Mouse (Mus musculus): Measurements from ENCODE around the gene Fbxo11. TPM values are rescaled to one million over a fixed set of nuclear protein-coding genes. Genes with fewer than 3 reads are reported as not detected.
A peak's percentile ranks its signal among the peaks of the same experiment; 100 is the strongest.

Fbxo11 gene
- total RNA-seq (2014; fragmentation: Nextera tagmentation) (16.9 and 21.7 TPM in 2 replicates), total RNA-seq (2017) (21.2 and 24.3 TPM in 2 replicates)

DNA sequence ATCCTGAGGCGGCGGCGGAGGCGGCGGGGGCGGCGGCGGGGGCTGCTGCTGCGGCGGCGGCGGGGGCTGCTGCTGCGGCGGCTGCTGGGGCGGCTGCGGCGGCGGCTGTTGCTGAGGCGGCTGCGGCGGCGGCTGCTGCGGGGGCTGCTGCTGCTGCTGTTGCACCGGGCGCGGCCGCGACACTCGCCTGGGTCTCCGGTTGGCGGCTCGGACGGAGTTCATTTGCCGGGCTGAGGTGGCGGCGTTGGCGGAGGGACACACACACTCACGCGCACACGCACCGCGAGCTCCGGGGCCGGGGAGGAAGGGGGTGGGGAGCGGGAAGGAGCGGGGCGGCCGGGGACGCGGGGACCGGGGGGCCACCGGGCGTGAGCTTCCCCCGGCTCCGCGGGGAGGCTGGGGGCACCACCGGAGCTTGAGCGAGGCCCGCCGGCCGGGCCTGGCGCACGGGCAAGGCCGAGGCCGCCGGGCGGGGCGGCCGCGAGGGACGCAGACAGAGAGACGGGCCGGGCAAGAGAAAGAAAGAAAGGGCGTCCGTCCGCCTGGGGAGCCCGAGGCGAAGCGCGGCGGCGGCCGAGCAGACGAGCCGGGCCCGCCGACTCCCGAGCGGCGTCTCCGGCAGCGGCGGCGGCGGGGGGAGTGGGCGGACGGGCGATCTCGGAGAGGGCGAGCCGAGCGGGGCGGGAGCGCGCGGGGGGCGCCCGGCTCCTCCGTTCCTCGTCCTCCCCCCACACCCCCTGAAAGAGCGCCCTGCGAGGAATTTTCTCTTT lies at the start of gene Fbxo11:
Fbxo11 (minus strand) TSS at position 261 of the 770 bp plus-strand sequence.
- ATAC-seq (replicated peaks; ENCODE audit: low FRiP score, low TSS enrichment, poor library complexity, severe bottlenecking), result no peak

DNA sequence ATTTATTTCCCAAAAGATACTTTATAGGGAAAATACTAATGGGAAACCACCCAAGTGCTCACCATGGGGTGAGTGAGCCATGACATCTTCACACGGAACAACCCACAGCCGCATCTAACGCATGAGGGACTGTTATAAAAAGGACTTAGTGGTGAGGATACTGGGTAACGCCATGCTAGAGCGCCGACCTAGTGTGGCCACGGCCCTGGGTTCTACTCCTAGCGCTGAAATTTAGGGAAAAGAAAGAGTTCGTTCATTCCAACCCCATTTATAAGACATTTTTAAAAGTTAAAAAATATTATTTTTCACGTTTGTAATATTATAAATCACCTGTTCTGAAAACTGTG lies 48.8 kb upstream of the Fbxo11 start:
- ATAC-seq (replicated peaks; ENCODE audit: low FRiP score, low TSS enrichment, poor library complexity, severe bottlenecking), result no peak

DNA sequence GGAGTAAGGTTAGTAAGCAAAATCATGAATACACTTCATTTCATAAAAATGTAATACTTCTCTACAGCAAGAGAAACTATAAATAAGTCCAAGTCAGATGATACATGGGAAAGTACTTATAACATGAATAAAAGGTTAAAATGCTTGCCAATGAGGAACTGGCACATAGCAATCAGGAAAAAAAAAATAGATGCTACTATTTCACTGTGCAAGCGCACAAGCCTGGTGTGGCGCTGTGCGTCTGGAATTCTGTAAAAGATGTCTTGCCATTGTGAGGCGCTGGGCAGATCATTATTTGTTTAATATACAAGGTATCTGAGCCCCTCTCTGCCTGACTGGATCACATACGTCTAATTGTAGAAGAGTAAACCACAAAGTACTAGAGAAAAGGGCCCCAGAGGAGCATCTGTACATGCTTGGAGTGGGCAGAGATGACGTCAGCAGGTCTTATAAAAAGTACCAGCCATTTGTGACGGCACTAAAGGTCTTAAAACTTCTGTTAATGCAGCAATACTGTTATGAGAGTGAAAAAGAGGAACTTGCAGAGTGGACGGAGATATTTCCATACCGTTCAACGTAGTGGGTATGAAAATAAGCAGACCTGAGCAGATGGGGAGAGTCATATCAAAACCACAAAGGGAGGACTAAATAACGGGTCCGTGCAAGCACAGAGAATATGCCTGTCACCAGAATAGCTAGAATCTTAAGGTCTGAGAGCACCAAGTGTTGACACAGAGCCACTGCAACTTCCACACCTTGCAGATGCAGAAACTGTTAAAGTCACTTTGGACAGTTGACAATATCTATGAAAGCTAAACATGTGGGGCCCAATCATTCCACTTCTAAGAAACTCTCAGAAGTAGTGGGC lies 48.2 kb upstream of the Fbxo11 start:
- peak; percentile 69 for ATAC-seq (replicated peaks; ENCODE audit: low FRiP score, low TSS enrichment, poor library complexity, severe bottlenecking)

DNA sequence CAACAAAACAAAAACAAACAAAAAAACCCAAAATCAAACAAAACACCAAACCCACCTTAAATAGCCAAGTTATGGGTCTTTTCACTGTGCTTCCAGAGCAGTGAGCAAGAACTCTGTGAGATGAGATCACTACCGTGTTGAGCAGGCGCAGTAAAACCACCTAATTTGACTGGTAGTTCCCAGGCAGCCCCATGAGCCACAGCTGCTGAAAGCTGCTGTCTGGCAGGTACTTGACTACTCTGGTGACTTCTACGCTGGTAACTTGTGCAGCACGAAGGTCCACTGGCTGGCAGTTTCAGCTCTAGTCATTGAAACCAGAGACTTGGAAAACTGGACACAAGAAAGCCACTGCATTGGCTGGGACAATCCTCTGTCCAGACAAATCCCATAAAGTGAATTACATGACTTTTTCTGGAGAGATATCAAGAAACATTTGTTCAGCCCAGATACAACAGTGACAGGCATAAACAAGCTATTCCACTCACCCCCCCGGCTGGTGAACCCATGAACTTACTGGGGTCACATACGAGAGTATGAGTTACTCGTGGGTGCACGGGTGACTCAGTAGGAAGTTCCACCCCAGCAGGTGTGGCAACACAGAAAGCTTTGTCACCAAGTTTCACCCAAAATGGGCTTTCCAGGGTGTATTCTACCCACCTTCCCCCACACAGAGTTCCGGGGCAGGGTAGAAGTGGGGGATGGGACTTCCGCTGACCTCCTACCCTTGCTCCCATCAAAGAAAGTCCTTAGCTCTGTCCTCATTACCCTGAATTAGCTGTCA lies 47.0 kb upstream of the Fbxo11 start:
- ATAC-seq (replicated peaks; ENCODE audit: low FRiP score, low TSS enrichment, poor library complexity, severe bottlenecking), result peak; percentile 32; the same call in 1 of the 2 replicates

DNA sequence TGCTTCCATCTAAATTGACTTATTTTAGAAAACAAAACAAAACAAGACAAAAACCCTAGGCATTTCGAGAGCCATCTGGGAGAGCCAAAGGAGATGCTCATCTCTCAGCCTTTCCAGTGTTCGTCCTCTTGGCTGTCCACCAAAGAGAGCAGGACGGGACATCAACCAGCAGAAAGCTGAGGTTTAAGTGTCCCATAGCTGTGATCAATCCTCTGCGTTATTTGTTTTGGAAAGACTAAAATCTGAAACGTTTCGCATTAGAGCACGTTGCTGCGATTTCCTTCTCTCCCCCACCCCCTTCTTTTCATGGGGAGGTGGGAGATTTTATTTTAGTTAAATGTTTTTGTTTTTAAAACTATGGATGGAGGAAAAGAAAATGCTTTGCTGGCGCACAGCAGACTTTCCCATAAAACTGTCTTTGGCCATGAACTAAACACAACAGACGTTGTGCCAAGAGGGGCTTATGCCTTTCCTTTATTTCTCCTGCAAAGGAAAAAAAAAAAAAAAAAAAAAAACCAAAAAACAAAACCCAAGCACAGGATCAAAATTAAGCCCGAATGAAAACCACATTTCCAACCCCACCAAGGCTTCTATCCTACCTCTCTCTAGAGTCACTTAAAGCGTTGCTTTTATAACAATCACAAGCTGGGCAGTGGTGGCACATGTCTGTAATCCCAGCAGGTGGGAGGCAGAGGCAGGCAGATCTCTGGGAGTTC lies 46.1 kb upstream of the Fbxo11 start:
- no peak for ATAC-seq (replicated peaks; ENCODE audit: low FRiP score, low TSS enrichment, poor library complexity, severe bottlenecking)

DNA sequence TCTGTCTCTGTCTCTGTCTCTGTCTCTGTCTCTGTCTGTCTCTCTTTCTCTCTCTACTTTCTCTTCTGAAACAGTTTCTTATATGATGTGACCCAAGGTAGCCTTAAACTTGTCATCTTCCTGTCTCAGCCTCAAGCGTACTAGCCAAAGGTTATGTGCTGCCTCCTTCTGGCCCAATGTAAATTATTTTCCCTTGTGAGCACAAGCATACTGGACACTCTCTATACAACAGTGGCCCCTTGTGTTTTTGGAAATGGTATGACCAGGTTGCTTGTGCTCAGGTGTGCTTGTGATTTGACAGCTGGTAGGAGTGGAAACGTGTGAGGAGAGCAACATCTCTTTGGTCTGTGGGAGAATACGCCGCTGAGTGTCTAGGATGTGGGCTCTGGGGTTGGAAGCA lies 42.6 kb upstream of the Fbxo11 start:
- ATAC-seq (replicated peaks; ENCODE audit: low FRiP score, low TSS enrichment, poor library complexity, severe bottlenecking), result 0 out of 2 replicates have a peak, but pooled peaks have one; percentile 33

DNA sequence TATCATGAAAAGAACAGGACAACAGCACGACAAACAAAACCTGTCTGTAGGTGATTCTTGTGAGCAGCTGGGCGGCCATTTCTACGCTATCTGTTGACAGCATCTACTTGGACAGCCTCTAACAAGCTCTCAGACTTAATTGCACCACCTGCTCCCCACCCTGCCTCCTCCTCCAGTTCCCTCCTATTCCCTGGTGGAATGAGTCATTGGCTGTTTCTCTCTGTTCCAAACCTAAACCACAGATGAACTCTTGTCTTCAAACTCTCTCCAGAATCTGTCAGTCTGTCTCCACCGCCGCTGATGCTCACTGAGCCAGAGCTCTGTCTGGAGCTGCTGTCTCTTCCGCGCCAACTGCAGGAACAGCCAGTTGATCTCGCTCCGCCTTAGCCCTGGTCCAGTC lies 41.3 kb upstream of the Fbxo11 start:
- no peak for ATAC-seq (replicated peaks; ENCODE audit: low FRiP score, low TSS enrichment, poor library complexity, severe bottlenecking)

DNA sequence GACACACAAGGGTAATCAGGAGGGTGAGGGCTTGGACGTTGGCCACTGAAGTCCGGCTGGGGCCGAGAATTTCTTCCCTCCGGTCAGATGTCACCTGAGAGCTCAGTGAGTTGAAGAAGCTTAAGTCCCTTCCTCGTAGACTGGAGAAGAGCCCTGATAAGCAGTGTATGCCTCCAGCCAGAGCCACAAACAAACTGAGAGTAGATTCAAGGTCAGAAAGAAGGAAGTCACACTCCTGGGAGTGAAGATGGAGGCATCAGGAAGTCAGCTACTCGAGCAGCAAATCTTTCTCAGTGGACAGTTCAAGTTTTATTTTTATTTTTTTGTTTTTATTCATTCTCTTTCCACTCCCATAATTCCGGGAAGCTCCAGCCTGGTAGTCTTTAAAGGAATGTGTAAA lies 37.5 kb upstream of the Fbxo11 start:
- ATAC-seq (replicated peaks; ENCODE audit: low FRiP score, low TSS enrichment, poor library complexity, severe bottlenecking), result no peak

DNA sequence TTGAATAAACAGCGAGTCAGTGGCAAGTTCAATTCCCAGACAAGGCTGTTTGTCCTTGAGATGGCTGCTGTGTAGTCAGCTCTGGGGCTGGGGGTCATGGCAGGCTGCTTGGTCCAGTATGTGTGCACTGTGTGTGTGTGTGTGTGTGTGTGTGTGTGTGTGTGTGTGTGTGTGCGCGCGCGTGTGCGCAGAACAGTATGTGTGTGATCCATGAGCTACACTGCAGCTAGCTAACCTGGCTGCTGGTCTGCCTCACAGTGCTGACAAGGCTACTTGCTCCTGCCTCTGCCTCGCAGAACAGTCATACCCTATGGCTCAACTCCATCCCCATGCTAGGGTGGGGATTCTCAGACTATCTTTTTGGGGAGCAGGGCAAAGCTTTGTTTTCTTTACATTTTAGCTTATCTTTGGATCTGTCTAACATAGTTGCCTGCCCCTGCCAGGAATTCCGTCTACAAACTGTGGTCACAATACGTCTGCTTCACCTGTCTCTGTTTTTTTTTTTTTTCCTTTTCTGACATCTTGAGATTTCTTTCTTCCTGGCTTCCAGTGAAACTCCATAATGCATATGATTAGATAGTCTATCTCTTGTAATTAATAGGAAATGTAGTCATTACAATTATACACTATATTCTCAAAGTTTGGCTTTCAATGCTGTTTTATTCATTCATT lies 33.2 kb upstream of the Fbxo11 start:
- ATAC-seq (replicated peaks; ENCODE audit: low FRiP score, low TSS enrichment, poor library complexity, severe bottlenecking), result no peak

DNA sequence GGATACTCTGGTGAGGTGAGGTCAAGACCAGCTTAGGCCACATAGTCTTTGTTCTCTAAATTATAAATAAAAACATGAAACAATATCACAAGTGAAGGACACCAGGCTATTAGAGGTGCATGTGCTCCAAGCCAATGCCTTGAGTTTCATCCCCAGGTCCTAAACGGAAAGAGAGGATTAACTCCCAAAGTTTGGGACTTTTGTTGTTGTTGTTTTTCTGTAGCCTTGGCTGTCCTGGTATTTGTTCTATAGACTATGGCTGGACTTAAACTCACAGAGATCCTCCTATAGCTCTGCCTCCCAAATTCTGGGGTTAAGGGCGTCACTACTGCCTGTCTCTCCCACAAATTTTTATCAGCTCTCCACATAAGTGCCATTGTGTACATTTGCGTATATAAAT lies 32.5 kb upstream of the Fbxo11 start:
- ATAC-seq (replicated peaks; ENCODE audit: low FRiP score, low TSS enrichment, poor library complexity, severe bottlenecking), result no peak

DNA sequence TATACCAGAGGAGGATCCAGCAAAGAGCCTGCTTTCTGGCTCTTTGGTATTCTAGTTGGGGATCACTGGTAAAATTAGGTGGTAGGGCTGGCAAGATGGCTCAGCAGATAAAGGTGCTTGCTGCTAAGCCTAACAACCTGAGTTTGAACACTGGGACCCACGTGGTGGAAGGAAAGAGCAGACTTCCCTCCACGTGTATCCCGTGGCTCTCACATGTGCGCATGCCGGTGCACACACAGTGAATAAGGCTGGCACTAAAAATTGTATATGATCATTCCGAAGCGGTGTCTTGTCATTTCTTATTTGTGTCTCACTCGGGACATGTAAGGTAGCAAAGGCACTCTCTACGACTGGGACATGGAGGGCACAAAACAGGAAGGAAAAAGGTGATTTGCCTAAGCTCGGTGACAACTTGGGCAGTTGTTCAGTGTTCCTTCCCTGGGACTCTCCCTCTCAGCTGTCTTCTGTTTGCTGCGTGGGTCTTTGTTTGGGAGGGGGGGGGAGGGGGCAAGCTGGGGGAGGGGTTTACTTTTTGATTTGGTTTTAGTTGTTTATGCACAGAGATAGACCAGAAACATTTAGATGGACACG lies 31.8 kb upstream of the Fbxo11 start:
- no peak for ATAC-seq (replicated peaks; ENCODE audit: low FRiP score, low TSS enrichment, poor library complexity, severe bottlenecking)

DNA sequence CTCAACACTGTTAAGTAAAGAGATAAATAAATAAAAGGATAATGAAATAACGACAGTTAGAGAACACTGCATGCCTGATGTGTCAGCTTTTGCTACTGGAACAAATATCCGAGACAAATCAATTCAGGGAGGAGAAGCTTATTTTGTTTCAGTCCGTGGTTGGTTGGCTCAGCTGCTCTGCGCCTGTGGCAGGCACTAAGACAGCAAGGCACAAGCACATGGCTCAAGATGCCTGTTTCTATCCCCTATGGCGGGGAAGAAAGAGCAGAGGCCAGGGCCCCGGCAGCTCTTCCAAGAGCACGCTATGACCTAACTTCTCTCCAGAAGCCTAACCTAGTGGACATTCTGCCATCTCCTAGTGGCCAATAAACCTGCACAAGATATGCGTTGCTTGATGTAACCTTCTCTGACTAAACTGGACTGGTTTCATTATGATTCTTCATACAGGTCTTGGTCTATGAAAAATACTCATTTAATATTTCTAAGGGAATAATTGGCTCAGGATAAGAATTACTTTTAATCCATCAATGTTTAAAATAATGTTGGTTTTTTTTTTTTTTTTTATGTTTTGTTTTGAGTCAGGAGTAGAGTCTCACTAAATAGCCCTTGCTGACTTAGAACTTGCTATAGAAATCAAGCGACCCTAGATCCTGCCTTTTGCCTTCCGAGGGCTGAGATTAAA lies 30.6 kb upstream of the Fbxo11 start:
- ATAC-seq (replicated peaks; ENCODE audit: low FRiP score, low TSS enrichment, poor library complexity, severe bottlenecking), result no peak

DNA sequence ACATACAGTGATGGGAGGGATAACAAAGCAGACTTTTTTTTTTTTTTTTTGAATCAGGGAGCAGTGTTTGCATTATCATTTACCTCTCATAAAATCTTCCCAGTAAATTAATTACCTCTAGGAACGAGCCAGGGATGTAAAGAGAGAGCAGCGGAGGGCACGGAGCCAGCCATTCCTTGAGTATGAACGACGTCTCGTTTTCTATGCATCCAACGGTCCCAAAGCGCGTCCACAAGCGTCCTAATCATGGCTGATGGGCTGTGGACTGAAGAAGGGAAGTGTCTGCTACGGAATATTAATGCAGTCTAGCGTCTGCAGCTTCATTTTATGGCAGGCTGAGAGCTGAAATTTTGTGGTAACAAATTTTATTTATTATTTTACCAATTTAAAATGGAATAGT lies 29.2 kb upstream of the Fbxo11 start:
- no peak for ATAC-seq (replicated peaks; ENCODE audit: low FRiP score, low TSS enrichment, poor library complexity, severe bottlenecking)

DNA sequence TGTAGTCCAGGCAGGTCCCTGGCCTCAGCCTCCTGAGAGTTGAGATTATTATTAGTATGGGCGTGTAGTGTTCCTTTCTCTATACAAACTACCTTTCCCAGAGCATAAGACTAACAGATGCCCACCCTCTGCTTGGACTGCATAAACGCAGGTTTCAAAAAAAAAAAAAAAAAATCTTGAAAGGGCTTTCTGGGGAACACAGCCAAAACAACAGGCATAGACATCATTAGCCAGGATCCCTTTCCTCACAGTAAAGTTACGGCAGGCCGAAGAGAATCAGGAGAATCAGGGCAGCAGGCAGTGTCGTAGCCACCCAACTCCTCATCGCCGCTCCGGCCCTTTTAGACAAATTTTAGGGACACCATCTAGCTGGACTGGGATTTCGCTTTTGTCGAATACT lies 28.7 kb upstream of the Fbxo11 start:
- no peak for ATAC-seq (replicated peaks; ENCODE audit: low FRiP score, low TSS enrichment, poor library complexity, severe bottlenecking)

DNA sequence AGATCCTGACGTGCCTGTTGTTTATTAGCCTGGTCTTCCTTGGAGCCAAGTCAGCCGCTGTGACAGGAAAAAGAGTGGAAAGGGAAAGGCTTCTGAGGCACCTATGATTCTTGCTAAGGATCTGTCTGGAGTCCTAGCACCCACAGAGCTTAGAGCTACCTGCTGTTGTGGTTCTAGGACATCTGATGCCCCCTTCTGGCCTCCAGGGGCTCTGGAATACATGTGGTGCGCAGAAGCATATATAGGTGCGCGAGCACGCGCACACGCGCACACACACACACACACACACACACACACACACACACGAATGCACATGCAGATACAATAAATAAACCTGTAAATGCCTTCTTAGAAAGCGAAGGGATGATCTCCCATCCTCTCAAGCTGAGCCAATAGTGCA lies 20.9 kb upstream of the Fbxo11 start:
- no peak for ATAC-seq (replicated peaks; ENCODE audit: low FRiP score, low TSS enrichment, poor library complexity, severe bottlenecking)

DNA sequence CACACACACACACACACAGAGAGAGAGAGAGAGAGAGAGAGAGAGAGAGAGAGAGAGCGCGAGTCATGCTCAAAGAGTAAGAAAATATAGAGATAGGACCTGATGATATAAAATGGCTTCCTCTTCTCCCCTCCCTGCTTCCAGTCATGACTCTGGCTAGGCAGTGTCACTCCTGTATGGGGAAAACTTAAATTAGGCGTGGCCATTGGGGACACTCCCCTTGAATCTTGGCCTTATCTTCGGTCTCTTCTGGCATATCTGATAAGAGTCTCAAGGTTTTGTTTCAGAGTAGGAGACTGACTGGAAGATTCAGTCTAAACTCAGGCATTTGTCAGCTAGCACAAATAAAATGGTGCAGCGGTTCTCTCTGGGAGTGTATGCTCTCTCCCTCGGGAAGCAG lies 16.4 kb upstream of the Fbxo11 start:
- no peak for ATAC-seq (replicated peaks; ENCODE audit: low FRiP score, low TSS enrichment, poor library complexity, severe bottlenecking)

DNA sequence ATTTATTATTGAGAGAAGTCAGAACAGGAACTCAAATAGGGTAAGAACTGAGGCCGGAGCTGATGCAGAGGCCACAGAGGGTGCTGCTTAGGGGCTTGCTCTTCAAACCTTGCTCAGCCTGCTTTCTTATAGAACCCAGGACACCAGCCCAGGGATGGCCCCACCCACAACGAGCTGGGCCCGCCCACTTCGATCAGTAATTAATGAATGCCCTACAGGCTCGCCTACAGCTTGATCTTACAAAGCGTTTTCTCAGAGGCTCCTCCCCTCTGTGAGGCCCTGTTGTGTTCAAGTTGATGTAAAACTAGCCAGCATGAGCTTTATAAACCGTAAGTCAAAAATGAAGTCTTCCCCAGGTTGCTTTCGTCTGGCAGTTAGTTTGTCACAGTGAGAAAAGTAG lies 14.7 kb upstream of the Fbxo11 start:
- no peak for ATAC-seq (replicated peaks; ENCODE audit: low FRiP score, low TSS enrichment, poor library complexity, severe bottlenecking)

DNA sequence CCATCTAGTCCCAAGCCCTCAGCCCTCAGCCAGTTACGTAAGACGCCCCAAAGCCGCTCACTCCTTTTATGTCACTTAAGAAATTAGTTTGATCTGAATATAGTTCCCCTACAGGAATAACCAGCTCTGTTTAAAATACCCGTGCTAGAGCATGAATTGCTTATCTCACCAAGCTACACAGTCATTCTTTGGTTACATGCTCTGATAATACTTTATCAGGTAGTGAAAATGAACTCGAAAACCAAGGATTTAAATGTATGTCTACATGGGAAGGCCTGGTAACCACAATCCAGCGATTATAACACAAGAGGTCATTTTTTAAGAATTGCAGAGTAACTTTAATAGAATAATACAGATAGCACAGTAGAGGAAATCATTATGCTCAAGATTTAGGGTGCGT lies 7.0 kb upstream of the Fbxo11 start:
- peak; percentile 87 for ATAC-seq (replicated peaks; ENCODE audit: low FRiP score, low TSS enrichment, poor library complexity, severe bottlenecking)
